Mouse (Mus musculus) lung, adult 2 months (tissue): Measurements from ENCODE around the gene Hoxd10.

ENCODE experiments used
- CTCF ChIP-seq: fragments of 200-500 bp; IDR thresholded peaks from 2 replicates; pipeline ENCODE4 v1.5.1; 2011; ENCODE audit warnings: mild to moderate bottlenecking, low read length, control low read depth; ENCODE audit not compliant: insufficient read depth
- POLR2A ChIP-seq: fragments of 200-500 bp; IDR thresholded peaks from 2 replicates; pipeline ENCODE4 v1.6.1; 2011; ENCODE audit warnings: low read depth, mild to moderate bottlenecking, control low read depth, low read length, borderline replicate concordance; ENCODE audit errors: extremely low read depth

- no peak for TF ChIP-seq CTCF
- no peak for TF ChIP-seq POLR2A
Measured at GRCm38 (mm10) chr2:74738623-74739475, 47.1 kb downstream of the Hoxd10 start.
